Mouse (Mus musculus): ENCODE measurements around the gene Pqlc3. TPM values are rescaled to one million over a fixed set of nuclear protein-coding genes. Genes with fewer than 3 reads are reported as not detected.
A peak's percentile ranks its signal among the peaks of the same experiment; 100 is the strongest.

Pqlc3 gene
- polyA plus RNA-seq, 1 experiment from 2014 or later: 3.7 TPM

DNA sequence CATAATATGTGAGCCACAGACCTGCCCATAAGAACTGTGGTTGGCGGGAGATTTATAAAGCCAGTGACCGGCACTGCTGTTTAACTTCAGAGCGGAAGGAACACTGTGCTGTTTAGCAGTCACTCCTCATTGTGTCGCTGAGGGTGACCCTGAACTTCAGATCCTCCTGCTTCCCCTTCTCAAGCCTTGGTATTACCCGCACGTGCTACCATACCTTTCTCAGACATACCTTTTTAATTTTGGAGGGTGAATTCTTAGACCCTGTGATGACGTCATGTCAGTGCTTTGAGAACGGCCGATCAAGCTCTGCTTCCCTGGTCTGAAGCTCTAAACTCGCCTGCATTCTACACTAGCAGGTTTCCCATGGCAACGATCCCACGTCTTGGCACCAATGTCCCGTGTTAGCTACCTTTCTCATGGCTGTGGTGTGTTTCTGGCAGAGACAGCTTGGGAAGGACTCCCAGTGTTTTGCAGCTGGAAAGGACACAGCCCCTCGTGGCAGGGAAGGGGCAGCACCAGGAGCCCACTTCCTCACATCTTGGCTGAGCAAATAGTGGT lies 36.9 kb upstream of the Pqlc3 start:
- TF ChIP-seq CTCF (IDR thresholded peaks at IDR 0.05; ENCODE audit: low read depth): no peak
- H3K27ac ChIP-seq (ENCODE audit: low read depth): no peak overlapping the region
- H3K4me2 ChIP-seq: no peak overlapping the region
- peaks cover 8% of the 10 kb centered on the region for H3K4me1 ChIP-seq (ENCODE audit: insufficient read depth)
- peak; percentile 29 for DNase-seq
- H3K9me3 ChIP-seq (ENCODE audit: low read depth, low read length): no peaks in the 10 kb centered on the region
- H3K4me3 ChIP-seq (ENCODE audit: low read depth, low read length): no peak overlapping the region
- no peaks in the 10 kb centered on the region for H3K27me3 ChIP-seq (ENCODE audit: insufficient read depth, low read length)
- 52% methylated on average over 14 of the region's 14 CpGs for WGBS
- H3K9ac ChIP-seq: no peak overlapping the region
- no peaks in the 10 kb centered on the region for H3K36me3 ChIP-seq (ENCODE audit: insufficient read depth)
- ATAC-seq (ENCODE audit: insufficient read depth): peak; percentile 25; the same call in 1 of the 2 replicates

DNA sequence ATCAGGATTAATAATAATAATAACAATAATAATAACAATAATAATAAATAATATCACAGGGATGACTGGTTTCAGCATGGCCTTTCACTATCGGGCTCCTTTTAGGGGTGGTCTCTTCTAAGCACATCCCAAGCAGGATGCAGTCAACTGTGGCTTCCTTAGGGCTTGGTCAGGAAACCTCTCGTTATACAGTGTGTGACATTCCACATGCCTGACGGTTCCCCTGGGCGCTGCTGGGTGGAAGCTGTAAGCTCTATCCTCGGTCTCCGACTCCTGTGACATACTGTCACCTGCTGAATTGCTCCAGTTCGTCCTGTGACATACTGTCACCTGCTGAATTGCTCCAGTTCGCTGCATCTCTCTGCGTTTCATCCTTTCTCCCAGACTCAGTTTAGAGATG lies 36.3 kb upstream of the Pqlc3 start:
- no peak for TF ChIP-seq CTCF (IDR thresholded peaks at IDR 0.05; ENCODE audit: low read depth)
- no peak overlapping the region for H3K27ac ChIP-seq (ENCODE audit: low read depth)
- no peaks in the 10 kb centered on the region for H3K27me3 ChIP-seq (ENCODE audit: insufficient read depth, low read length)
- H3K9me3 ChIP-seq (ENCODE audit: low read depth, low read length): no peaks in the 10 kb centered on the region
- peaks cover 8% of the 10 kb centered on the region for H3K4me1 ChIP-seq (ENCODE audit: insufficient read depth)
- no peak overlapping the region for H3K9ac ChIP-seq
- no peak overlapping the region for H3K4me2 ChIP-seq
- DNase-seq: no peak
- H3K36me3 ChIP-seq (ENCODE audit: insufficient read depth): no peaks in the 10 kb centered on the region
- no peak overlapping the region for H3K4me3 ChIP-seq (ENCODE audit: low read depth, low read length)
- 54% methylated on average over 9 of the region's 9 CpGs for WGBS
- ATAC-seq (ENCODE audit: insufficient read depth): no peak

DNA sequence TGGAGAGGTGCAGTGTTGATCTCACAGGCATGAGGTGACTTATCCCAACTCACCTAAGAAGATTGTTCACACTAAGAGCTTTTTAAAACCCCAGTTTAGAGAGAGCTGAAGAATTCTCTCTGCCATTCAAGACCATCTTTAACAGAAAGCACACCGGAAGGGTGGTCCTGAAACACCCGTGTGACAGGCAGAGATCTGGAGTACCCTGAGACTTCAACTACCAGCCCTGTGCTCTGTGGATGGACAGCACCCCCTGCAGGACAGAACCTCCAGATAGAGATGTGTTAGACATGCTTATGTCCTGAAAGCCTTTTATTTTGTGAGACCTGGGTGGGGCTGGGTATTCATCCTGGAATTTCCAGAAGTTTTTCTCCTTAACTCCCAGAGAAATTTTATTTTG lies 34.9 kb upstream of the Pqlc3 start:
- H3K27ac ChIP-seq (ENCODE audit: low read depth): no peak overlapping the region
- no peaks in the 10 kb centered on the region for H3K9me3 ChIP-seq (ENCODE audit: low read depth, low read length)
- peaks cover 8% of the 10 kb centered on the region for H3K4me1 ChIP-seq (ENCODE audit: insufficient read depth)
- WGBS: 57% methylated on average over 2 of the region's 2 CpGs
- no peaks in the 10 kb centered on the region for H3K36me3 ChIP-seq (ENCODE audit: insufficient read depth)
- no peak overlapping the region for H3K9ac ChIP-seq
- ATAC-seq (ENCODE audit: insufficient read depth) (no peak), DNase-seq (peak; percentile 50)
- H3K4me3 ChIP-seq (ENCODE audit: low read depth, low read length): no peak overlapping the region
- no peaks in the 10 kb centered on the region for H3K27me3 ChIP-seq (ENCODE audit: insufficient read depth, low read length)
- peak; percentile 45 for TF ChIP-seq CTCF (IDR thresholded peaks at IDR 0.05; ENCODE audit: low read depth)
- no peak overlapping the region for H3K4me2 ChIP-seq

DNA sequence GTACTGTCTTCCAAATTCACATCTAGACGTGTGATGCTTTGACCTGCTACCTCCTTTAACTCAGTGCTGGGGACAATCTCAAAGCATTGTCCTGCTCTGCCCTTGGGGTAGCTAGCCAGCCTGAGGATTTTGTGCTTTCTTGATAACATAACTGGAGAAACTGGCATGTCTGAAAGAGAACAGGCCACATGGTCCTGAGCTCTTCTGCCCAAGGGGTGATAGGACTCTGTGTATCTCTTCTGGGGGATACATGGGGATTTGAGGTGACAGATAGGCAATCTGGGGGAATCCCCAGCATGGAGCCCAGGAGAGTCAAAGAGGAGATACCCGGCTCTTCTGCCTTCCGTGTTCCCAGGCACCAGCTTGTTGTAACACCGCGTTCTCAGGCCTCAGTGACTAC lies 34.5 kb upstream of the Pqlc3 start:
- ATAC-seq (ENCODE audit: insufficient read depth): no peak
- no peaks in the 10 kb centered on the region for H3K27me3 ChIP-seq (ENCODE audit: insufficient read depth, low read length)
- 83% methylated on average over 5 of the region's 5 CpGs for WGBS
- H3K36me3 ChIP-seq (ENCODE audit: insufficient read depth): no peaks in the 10 kb centered on the region
- no peak for DNase-seq
- no peak overlapping the region for H3K4me2 ChIP-seq
- no peak overlapping the region for H3K27ac ChIP-seq (ENCODE audit: low read depth)
- no peaks in the 10 kb centered on the region for H3K9me3 ChIP-seq (ENCODE audit: low read depth, low read length)
- no peak overlapping the region for H3K4me3 ChIP-seq (ENCODE audit: low read depth, low read length)
- H3K4me1 ChIP-seq (ENCODE audit: insufficient read depth): peaks cover 8% of the 10 kb centered on the region
- no peak for TF ChIP-seq CTCF (IDR thresholded peaks at IDR 0.05; ENCODE audit: low read depth)
- no peak overlapping the region for H3K9ac ChIP-seq

DNA sequence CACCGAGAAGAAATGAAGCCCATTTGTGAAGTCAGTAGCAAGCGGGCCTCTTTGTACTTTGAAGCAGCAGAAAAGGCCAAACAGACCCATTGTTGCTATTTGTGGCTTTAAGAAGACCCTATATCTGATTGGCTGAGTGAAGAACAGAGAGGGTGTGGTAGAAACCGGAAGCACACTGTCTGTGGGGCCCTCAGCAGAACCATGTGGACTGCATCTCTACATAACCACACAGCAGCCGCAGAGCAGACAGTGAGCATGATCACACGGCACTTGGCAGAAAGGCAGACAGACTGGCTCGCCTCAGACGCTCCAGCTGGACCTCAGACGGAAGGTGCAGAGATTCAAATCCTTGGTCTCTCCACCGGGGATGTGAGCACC lies 33.2 kb upstream of the Pqlc3 start:
- WGBS: 57% methylated on average over 9 of the region's 9 CpGs
- Histone ChIP-seq H3K9me3 (ENCODE audit: low read depth, low read length) (no peaks in the 10 kb centered on the region), H3K4me1 (ENCODE audit: insufficient read depth) (peaks cover 3% of the 10 kb centered on the region), H3K27me3 (ENCODE audit: insufficient read depth, low read length) (no peaks in the 10 kb centered on the region), H3K27ac (ENCODE audit: low read depth) (no peak overlapping the region), H3K4me3 (ENCODE audit: low read depth, low read length) (no peak overlapping the region), H3K4me2 (no peak overlapping the region), H3K9ac (no peak overlapping the region), H3K36me3 (ENCODE audit: insufficient read depth) (no peaks in the 10 kb centered on the region)
- no peak for TF ChIP-seq CTCF (IDR thresholded peaks at IDR 0.05; ENCODE audit: low read depth)
- ATAC-seq (ENCODE audit: insufficient read depth) (peak; percentile 51; the same call in 1 of the 2 replicates), DNase-seq (no peak)

DNA sequence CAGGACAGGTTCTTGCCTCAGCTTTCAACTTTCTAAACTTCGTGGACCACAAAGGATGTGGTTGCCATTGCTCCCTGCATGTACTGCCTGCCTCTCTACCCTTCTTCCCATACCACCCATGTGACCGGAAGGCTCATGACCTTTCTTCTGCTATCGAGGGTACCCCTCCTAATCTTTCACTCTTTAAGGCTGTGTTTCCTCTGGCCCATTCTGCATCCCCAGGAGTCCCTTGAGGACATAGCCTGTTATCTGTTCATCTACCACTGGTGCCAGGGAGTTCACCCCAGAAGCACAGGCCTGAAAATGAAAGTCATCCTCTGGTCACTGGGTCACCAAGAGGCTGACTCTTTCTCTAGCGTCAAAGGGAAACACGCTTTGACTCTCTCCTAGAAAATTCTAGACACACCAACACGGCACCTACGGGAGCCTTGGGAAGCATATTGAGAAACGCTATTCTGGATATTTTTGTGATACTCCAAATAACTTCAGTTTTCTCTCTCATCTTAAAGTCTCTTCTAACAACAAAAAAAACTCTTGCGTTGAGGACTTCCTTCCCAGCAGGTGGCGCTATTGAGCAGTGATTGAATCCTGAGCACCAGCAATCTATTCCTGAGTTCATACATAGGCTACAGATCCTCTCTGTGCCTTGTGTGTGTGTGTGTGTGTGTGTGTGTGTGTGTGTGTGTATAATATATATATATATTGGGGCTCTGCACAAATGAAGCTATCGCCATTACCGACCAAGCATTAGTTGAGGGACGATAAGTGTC lies 32.7 kb upstream of the Pqlc3 start:
- Histone ChIP-seq H3K4me1 (ENCODE audit: insufficient read depth) (no peaks in the 10 kb centered on the region), H3K27ac (ENCODE audit: low read depth) (no peak overlapping the region), H3K36me3 (ENCODE audit: insufficient read depth) (no peaks in the 10 kb centered on the region), H3K27me3 (ENCODE audit: insufficient read depth, low read length) (no peaks in the 10 kb centered on the region), H3K9ac (no peak overlapping the region), H3K9me3 (ENCODE audit: low read depth, low read length) (no peaks in the 10 kb centered on the region), H3K4me3 (ENCODE audit: low read depth, low read length) (no peak overlapping the region), H3K4me2 (no peak overlapping the region)
- peak; percentile 88 for TF ChIP-seq CTCF (IDR thresholded peaks at IDR 0.05; ENCODE audit: low read depth)
- DNase-seq (peak; percentile 94), ATAC-seq (ENCODE audit: insufficient read depth) (peak; percentile 71; the same call in 1 of the 2 replicates)
- 33% methylated on average over 13 of the region's 13 CpGs for WGBS

DNA sequence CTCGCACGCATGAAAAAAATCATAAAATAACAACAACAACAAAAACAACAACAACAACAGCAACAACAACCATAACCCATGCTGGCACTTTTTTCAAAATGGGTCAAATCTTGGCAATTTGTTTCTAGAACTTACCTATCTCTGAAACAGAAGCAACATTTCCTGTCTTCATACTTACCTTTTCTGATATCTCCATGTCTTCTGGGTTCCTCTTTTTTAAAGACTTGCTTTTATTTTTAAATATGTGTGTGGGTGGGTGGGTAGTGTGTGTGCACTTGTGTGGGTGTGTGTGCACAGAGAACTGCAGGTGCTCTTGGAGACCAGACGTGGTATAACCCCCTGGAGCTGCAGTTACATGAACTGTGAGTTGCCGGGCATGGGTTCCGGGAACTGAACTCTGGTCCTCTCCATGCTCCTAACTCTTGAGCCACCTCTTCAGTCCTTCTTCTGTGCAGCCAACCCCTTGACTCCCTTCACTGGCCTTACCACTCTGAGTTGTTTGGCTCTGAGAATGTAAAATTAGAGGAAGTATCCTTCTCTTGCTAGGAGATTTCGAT lies 24.4 kb upstream of the Pqlc3 start:
- WGBS: 93% methylated on average over 6 of the region's 6 CpGs
- ATAC-seq (ENCODE audit: insufficient read depth) (no peak), DNase-seq (no peak)
- Histone ChIP-seq H3K9me3 (ENCODE audit: low read depth, low read length) (no peaks in the 10 kb centered on the region), H3K4me2 (no peak overlapping the region), H3K4me3 (ENCODE audit: low read depth, low read length) (no peak overlapping the region), H3K27ac (ENCODE audit: low read depth) (no peak overlapping the region), H3K36me3 (ENCODE audit: insufficient read depth) (no peaks in the 10 kb centered on the region), H3K9ac (no peak overlapping the region), H3K4me1 (ENCODE audit: insufficient read depth) (no peaks in the 10 kb centered on the region), H3K27me3 (ENCODE audit: insufficient read depth, low read length) (no peaks in the 10 kb centered on the region)
- no peak for TF ChIP-seq CTCF (IDR thresholded peaks at IDR 0.05; ENCODE audit: low read depth)
